Mouse (Mus musculus) ovary, postnatal 36 days (tissue): ENCODE results near the gene Padi1.
A peak's percentile ranks its signal among the peaks of the same experiment; 100 is the strongest.

Source experiments
- DNase-seq: peaks from one replicate; pipeline ENCODE4 v3.0.0; 2022; ENCODE audit warnings: low spot score, mixed read lengths

The Padi1 gene

DNA sequence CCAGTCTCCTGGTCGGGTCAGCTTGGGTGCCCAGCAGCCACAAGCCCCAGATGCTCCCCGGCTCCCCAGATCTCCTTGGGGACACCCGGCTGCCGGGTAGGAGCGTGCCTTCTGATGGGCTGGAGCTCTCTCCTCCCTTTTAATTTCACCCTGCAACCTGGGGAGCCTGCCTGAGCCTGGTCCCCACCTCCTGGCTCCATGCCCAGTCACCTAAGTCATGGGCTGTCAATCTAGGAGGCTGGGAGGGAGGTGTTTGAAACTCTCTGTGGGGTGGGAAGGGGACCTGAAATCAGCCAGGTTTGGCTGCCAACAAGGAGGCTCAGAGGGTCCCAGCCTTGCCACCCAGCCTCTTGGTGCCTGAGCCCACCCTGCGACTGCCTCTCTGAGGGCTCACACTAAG is at the start of gene Padi1:
TSS of gene Padi1 (minus strand) at position 113 of the 400 bp plus-strand sequence.
- DNase-seq, result no peak

DNA sequence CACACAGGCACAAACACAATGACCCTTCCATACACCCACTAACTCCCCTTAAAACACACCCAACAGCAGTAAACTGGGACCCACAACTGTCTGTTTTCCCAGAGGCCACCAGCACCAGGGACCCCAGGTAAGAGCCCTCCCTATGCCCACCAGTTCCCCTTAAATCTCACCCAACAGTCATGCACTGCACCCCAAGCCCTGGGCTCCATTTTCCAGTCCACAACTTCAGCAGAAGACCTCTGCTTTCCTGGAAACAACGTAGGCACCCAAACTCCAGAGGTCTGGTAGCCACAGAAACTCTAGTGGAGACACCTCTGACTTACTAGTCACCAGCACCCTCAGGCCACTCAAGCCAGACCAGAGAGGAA is 46.6 kb upstream of the Padi1 start:
- no peak for DNase-seq

DNA sequence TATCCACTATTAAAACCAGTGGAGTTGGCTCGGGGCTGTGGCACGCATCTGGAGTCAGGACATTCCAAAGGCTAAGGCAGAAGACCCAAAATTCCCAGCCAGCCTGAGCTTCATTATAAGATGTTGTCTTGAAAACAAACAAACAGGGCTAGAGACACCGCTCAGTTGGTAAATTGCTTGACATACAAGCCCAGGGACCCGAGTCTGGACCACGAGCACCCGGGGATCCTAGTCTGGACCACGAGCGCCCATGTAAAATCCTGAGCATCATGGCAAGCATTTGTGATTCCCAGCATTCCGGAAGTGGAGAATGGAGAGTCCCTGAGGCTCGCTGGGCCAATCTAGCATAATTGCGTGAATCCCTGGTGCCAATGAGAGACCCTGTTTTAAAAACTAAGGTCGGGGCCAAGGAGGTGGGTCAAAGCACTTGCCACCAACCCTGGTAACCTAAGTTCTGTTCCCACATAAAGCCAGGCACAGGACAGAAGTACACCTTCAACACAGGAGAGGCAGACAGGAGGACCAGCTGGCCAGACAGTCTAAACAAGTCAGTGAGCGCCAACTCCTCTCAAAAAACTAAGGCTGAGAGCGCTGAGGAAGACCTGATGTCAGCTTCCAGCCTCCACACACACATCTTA is 46.1 kb upstream of the Padi1 start:
- no peak for DNase-seq

DNA sequence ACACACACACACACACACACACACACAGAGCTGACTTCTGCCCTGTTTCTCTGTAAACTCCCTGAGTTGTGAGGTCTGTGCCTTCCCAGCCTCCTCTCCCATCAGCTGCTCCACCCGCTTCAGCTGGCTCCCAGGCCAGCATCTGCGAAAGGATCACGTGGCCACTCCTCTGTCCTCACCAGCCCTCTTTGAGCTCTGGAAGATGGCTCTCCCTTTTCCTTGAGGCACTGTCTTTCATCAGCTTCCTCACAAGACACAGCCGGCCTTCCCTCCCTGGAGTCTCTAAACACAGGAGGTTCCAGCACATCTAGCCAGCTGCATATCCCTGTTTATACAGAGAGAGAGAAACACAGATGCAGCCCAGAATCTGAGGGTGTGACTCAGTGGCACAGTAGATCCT is 38.3 kb upstream of the Padi1 start:
- DNase-seq, result no peak

DNA sequence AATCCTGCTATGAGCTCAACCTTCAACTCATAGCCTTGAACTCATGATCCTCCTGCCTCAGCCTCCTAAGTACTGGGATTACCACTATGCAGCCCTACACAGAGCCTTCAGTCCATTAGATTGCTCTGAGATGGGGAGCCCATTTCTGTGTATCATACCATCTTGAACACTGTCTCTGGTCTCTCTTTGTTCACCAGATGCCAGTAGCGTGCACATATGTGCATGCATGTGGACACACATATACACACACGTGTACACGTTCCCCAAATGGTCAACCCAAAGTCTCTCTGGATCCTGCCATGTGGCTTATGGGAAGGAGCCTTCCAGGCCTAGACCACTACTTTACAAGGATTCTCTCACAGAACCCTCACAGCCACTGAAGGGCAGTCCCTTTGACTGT is 37.4 kb upstream of the Padi1 start:
- no peak for DNase-seq

DNA sequence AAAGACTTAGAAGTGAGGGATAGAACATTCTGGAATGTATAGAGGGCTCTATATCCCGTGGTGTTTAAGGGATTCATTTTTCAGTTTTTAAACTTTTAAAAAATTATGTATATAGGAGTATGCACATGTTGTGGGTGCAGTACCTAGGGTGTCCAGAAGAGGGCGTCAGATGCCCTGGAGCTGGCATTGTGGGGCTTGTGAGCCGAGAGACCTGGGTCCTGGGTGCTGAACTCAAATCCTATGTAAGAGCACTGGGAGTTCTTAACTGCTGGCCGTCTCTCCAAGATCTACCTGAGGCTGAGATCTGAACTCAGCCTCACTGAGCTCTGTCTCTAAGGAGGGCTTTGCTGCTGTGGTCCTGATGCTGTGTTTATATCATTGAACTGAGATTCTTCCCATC is 36.8 kb upstream of the Padi1 start:
- DNase-seq, result no peak

DNA sequence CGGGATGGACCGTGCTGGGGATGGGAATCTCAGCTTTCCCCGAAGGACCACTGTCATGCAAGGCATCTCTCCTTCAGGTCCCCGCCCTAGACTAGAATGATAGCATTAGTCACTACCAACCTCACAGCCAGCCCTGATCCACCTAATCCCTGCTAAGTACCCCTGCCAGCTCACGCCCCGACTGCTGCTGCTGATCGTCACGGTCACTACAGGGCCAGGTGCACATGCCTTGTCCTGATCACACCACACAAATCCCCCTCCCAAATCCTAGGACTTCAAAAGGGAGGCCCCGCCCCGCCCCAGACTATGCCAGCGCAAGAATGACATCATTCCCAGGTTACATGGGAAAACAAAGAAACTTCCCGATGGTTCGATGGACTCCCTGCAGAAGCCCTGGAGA is 36.2 kb upstream of the Padi1 start:
- no peak for DNase-seq

DNA sequence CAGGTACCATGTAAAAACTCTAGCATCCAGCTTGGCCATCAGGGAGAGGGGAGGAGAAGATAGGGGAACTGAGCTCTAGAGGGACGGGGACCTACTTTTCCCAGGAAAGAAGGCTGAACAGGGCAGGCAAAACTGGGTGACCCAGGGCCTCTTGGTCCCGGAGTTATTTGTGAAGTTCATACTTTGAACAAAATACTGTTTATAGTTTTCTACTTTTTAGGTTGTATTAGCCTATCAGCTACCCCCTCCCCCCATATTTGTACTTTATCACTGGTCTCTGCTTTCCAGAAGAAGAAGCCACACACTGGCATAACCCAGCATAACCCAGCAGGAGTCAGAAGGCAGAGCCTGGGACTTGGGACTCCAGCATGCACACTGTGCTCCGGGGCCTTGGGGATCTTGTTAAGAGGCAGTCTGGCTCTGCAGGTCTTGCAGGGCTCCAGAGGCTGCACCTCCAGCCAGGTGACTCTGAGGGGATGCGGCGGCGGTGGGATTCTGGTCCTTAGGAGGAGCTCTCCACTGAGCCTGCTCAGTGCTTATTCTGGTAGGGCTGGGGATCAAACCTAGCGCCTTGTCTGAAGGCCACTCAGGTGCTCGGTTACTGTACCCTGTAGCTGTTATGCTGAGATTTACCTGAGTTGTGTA is 35.6 kb upstream of the Padi1 start:
- DNase-seq, result no peak

DNA sequence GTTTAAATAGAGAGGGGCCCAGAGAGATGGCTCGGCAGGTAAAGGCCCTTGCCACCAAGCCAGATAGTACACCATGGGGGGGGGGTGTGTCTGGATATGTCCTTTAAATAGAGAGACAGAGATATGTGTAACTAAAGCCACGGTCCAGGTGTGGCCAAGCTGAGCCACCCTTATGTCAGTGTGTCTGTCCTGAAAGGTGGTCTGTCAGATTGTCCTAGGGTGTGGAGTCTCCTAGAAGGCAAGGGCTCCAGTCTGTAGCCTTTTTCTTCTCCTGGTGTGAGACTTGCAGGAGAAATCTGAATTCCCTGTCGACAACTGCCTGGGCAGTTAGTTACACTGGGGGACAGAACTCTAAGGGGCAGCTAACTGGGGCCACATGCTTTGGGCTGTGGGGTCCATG is 34.6 kb upstream of the Padi1 start:
- DNase-seq, result no peak

DNA sequence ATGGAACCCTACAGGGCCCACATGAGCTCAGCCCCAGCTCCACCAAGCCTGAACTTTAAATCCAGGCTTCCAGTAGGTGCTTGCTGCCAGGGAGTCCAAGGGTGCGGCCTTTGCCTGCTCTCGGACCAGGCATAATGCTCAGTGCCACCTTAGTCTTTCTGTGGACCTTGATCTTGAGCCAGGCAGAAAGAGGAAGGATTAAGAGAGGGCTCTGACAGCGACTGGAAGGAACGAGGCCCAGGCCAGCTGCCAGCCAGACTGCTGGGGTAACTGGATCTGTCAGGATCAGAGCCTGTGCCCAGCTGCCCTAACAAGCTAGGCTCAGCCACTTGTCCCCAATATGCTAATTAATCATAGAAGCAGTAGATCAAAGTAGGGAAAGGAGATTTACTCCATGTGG is 34.2 kb upstream of the Padi1 start:
- no peak for DNase-seq

DNA sequence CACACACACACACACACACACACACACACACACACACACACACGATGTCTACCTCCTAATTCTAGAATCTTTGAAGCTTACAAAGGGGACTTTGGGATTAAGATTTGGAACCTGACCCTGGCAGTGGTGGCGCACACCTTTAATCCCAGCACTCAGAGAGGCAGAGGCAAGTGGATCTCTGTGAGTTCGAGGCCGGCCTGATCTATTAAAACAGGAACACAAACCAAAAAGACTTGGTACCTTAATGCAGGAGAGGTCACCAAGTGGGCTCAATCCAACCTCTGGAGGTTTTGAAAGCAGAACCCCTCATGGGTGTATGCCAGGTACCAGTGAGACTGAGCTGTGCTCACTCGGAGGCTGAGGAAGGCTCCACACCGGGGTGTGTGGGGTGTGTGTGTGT is 33.5 kb upstream of the Padi1 start:
- DNase-seq, result no peak

DNA sequence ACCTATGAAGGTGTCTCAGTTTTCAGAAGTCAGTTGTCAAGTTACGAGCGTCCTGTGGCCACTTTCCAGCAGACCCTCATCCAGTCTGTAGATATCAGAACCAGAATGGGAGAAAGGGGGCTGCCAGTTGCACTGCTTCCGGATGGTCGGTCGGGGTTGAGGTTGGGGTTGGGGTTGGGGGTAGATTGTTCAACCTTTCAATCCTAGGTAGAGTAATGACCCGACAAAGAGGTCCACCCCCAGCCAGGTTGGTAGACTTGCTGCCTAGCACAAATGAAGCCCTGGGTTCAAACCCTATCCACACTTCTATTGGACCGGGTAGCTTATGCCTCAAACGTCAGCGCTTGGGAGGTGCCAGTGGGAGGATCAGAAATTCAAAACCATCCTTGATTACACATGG is 33.1 kb upstream of the Padi1 start:
- DNase-seq, result no peak

DNA sequence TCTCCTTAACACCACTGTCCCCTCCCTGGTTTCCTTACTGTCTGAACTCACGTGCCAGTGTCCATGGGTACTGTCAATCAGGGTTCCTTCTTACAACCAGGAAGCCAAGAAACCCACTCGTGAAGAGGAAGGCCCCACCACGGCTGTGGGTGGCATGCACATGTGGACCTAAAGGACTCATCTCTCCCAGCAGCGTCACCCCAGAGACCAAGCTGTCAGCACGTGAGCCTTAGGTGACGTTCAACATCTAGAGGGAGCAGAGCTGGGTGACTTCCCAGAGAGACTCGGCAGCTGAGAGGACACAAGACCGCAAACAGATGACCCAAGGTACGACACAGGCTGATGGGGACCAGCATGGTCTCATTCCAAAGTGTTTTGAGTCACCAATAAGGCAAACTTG is 31.9 kb upstream of the Padi1 start:
- DNase-seq, result no peak

DNA sequence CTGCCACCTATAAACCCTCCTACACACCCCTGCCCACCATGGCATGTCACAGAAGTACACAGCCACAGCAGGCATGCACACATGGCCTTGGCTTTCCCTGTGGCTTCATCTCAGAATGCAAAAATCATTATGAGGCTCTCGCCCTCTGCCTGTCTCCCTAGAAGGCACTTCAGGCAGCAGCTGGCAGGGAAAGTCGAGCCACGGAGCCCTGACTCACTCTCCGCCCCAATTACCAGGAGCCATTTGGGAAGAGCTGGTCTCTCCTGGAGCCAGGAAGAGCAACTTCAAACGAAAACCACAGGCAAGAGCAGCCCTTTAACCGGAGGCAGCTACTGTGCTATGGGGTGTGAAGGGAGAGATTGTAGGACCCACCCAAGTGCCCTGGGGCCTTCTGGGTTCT is 31.1 kb upstream of the Padi1 start:
- no peak for DNase-seq

DNA sequence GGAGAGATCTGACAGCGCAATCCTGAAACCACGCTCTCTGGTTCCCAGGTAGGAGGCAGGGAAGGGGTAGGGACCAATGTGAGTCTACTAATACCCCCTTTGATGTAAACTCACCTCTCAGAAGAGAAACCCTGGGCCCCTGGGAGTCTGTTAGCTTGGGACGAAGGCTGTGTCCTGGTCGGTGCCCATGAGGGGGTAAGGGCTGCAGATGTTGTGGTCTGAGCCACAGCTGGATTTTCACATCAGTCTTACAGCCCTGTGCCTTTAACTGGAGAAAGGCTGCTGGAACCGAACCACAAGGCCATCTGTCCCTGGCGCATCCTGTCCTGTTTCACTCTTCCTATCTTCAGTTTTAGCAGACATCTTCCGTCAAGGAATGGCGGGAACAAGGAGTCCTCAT is 30.6 kb upstream of the Padi1 start:
- DNase-seq, result no peak

DNA sequence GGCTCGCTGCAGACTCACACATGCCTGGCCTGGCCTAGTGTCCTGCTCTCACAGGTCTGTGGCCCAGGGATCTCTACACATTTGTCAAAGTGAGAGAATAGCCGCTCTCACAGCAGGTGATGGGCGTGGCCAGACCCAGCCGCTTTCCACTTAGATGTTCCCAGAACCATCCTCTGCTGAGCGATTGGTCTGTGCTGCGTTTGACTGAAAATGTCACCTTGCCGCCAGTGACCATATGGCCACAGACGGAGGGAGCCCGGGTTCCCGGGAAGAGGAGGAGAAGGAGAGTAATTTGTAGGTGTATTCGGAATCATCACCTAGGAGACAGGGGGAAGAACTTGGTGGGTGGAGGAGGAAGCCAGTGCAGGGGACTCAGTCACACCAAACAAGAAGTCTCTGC is 27.4 kb upstream of the Padi1 start:
- DNase-seq, result no peak

DNA sequence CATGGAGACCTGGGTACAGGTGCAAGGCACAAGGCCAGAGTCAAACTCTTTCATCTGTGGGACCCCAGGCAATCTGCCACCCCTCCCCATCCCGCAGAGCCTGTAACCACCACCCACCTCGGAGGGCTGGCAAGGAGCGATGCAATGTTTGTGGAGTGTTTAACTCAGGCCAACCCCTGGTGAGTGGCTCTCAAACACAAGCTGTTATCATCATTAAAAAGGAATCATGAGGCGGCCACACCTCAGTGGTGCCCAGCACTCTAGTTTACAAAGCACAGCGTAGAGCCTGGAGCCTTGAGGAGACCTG is 27.1 kb upstream of the Padi1 start:
- DNase-seq, result no peak

DNA sequence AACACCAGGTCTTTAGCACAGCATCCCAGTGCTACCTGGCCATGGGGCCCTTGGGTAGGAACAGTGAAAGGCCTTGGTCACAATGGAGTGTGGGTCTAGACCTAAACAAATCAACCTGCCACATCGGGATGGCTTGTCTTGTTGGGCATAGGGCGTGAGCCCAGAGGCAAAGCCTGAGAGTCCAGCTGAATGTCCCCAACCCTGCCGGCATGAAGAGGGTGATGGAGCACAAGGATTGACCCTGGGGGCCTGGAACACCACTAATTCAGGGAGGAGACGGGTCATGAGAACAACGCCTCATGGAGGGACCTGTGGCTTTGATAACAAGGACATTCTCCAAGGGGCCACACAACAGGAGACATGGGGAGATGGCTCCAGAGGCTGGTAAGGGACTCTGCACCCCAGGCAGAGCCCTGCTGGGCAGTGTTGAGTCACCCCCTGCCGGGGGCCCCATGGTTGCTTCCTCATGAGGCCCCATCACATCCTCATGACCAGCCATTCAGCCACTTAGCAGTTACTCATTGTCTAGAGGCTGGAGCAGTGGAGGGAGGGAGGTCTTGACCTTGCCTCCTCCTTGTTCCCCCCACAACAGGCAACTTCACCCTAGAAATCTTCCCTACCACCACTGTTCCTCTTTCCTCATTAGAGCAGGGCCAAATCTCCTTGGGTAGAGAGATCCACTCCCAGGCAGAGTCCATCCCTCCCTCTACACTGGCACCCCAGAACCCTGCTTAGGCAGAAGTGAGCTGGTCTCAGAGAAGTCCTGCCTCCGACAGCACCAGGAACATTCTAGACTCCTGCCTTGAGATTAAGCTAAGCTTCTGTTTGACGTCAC is 26.5 kb upstream of the Padi1 start:
- DNase-seq, result no peak

DNA sequence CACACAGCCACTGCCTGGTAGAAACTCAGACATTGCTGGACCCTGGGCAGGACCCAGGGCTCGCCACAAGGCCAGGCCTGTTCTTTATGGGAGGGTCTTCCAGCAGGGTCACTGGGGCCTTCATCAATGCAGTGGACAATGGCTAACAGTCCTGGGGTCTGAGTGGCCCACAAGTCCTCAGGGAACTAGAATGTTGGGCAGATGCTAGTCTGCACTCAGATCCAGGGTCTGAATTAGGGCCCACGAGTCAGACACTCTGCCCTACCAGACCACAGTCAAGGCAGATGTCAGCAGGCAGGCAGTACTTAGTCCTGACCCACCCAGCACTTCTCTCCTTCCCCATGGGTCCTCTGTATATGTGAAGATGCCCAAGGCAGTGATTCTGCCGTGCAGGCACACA is 25.8 kb upstream of the Padi1 start:
- no peak for DNase-seq

DNA sequence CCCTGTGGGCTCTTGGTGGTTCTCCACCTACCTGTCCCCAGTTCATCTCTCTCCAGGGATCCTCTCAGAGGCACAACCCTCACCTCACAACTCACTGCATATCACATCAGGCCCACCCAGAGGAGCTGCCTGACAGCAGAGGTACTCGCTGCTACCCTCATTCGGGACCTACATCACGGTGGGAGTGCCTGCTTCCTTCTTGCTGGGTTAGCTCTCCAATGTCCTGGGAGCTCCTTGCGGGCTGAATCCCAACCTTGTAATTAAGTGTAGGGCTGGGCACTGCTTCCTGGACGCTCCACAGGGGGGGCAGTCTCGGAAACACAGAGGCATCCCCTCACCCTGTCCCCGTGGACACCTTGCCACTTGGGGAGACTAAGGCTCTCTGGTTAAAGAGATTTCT is 25.3 kb upstream of the Padi1 start:
- no peak for DNase-seq

DNA sequence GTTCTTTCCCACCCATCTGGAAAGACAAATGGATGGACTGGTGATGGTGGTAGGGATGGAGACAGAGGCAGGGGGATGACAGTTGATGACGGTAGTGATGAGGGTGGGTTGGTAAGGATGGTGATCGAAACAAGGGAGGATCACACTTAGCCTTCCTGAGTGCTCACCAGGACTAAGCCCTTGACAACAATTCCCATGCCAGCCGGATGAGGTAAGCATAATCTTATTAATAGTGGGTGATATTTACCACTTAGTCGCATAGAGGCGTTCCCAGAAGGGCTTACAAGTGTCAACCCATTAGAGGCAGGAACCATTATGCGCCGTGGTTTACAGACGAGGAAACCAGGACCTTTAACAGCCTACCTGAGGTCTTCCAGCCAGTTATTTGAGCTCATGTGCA is 24.4 kb upstream of the Padi1 start:
- no peak for DNase-seq

DNA sequence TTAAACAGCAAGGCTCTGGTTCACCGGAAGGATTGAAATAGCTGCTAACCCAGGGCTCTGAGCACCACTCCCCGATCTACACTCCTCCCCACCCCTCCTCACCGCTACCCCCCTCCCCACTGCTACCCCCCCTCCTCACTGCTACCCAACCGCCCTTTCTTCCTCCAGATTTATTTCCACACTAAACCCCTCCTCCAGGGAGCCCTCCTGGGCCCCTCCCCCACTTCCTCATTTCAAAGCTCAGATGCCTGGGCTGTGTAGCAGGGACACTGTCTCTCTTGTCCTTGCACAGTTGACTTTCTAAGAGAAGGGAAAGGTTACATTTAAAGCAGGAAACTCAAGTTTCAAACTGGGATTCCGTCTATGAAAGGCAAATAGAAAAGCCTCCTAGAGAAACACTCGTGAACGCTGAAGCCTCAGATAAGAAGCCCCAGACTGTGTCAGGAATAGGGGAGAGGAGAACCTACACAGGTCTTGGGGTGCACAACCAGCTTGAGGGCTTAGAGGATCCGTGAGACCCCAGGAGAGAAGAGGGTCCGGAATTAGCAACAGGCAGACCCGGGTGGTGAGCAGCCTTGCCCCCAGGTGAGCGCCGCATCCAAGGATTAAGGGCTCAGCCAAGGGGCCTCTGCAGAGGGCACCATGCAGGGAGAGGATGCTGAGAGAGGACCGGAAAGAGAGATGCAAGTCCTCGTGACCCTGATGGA is 23.1 kb upstream of the Padi1 start:
- DNase-seq, result no peak

DNA sequence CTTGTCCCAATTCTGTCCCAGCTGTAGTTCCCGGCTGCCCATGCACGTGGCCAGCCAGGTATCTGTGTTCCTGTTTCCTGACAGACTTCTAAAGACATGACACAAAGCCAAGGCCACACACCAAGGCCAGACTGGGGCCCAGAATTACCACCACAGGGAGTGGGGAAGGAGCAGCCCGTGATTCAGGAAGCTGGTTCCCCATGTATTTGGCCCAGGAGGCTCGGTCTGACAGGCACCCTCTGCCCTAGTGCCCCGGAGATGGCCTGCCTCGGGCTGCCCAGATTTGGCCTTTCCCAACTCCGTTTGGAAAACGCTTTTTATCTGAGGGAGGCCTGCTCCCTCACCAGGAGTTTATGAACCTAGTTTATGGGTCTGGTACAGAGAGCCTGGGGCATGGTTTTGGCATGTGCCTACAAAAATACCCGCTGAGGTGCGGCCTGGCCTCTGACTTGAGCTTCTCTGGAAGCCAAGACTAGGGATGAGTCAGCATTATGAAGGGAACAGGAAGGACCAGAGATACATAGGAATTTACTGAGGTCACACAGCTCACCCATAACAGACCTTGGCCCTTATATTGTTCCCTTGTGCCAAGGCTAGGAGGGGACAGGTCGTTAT is 16.6 kb upstream of the Padi1 start:
- peak; percentile 16 for DNase-seq
